Mouse (Mus musculus) lung, postnatal 10 days (tissue): ENCODE measurements around the gene Fam131c.

ENCODE experiments used
- DNase-seq: peaks from one replicate; pipeline ENCODE4 v3.0.0; 2021

The Fam131c gene

DNA sequence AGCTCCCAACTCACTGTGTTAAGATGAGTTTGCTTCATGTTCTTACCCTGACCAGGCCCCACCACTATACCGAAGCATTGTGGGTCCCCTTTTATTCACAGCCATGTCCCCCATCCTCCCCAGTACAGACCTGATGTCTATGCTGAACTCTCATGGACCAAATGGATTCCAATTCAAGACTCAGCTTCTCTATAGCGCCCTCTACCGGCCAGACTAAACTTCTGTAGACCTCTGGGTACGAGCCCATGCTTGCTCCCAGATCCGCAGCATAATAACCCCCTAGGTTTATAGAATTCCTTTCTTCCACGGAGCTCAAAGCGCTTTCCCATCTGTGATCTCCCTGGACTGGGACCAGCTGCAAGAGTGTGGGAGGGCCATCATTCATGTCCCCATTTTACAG is 7.2 kb upstream of the Fam131c start:
- DNase-seq: peak; percentile 66

DNA sequence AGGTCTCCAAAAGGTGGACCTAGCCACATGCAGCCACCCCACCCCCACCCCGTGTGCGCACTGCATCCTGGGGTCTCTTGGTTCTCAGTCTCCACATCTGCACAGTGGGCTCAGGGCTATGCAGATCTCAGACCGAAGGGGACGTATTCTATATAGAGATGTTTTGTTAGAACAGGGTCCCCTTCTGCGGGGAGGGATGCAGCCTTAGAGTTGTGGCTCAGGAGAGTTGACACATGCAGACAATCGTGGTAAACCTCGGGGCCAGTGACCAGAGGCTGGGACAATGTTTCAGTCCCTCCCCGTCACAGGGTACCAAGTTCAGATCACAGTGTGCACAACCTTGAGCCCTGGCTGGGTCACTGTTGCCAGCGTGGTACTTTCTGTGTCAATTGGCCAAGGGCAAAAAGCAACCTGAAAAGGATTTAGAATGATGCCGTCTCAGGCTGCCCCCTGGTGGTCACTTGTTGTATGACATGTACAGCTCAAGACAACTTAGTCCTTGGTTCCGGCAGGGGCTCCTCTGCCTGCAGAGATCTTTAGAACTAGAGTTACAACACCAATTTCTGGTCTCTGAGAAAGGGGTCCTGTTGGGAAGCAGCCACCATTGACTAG is 5.0 kb upstream of the Fam131c start:
- peak; percentile 88 for DNase-seq

DNA sequence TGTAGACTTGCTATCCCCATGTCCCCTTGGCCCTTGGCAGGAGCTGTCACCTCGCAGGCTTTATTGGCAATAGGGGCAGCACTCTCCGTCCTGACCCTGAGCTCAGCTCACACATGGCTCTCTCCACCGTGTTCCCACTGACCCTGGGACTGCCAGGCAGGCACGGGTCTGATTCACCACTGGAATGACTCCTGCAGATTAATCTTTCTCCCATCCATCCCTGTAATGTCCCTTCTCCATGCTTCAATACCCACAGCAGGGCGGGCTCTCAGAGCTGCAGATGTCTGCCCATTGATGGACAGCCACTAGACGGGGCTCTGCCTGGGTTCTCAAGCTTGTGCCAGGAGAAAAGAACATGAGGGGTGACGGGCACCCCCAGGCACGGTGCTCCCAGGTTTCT is 2.9 kb upstream of the Fam131c start:
- DNase-seq: no peak

DNA sequence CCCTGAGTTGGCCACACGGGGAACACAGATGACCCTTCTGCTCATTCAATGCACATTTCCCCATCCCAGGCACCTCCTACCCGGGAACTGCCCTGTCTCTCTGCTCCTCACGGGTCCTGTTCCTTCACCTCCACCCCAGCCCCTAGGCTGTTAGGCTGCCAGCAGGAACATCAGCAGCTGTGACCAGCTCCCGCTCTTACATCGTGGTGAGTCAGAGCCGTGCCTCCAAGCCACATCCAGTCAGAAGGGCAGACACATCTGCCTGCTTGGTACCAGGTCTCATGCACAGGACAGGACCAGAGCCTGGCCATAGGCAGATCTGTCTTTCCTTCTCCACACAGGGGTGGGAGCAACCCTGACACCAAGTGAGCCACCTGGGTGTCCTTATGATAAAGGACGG is 2.1 kb upstream of the Fam131c start:
- no peak for DNase-seq

DNA sequence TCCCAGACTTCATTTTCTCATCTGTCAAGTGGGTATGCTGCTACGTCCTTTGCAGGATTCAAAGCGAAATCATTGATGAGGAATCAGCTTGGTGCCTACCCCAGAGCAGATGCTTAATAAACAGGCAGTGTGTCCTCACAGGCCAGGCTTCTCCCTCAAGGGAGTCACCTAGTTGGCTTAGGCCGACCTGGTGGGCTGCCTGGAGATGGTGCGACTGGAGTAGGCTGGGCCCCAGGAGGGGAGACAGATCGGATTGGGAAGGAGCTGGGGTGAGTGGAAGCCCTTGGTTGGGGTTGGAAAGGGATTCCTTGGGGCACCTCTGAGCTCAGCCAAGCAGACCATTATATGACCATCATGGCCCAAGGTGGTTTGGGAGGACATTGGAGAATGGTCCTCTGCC is 4.4 kb downstream of the Fam131c start:
- DNase-seq: no peak

DNA sequence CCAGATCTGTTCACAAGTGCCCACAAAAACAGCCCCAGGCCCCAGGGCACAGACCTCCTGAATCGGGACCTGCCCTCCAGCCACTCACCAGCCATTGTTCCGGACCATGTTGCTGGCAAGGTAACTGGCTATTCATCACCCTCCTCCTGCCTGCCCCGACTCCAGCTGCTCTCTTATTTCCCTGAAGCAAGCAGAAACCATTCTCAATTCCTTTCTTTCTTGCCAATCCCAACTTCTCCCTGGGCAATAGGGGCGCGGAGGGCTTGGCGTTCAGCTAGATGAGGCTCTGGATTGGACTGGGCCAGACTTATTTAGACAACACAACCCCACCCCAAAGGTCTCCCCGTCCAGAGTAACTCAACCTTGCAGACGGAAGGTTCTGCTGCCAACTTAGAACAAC is 11.7 kb downstream of the Fam131c start:
- no peak for DNase-seq

DNA sequence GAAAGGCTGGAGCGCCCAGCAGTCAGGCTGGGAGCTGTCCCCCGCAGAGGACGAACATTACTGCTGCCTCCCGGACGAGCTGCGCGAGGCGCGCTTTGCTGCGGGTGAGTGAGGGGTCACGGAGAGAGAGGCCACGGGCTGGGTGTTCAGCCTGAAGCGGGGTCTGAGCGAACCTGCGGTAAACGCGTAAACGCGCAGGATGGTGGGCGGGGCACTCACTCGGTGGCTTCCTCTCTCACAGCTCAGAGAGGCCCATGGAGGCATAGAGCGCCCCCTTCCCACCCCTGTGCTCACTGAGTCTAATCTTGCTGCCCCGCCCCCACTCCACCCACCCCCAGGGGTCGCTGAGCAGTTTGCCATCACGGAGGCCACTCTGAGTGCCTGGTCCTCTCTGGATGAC is 14.4 kb downstream of the Fam131c start:
- DNase-seq: peak; percentile 48

DNA sequence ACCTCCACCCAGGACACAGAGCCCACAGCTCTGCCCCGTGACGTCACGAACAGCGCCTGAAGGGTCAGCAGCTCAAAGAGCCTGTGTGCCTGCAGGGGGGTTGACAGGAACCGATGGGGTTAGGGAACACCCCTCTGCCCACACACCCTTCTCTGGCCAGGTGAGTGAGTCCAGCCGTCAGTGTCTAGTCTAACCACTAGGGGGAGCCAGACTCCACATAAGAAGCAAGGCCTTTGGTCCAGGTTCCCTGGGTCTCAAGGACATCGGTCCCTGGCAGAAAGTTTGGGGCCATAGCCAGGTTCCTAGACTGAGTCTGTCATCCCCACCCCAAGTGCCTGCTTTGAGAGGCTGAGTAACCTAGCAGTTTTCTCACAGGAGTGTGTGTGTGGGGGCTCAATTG is 17.3 kb downstream of the Fam131c start:
- peak; percentile 69 for DNase-seq

DNA sequence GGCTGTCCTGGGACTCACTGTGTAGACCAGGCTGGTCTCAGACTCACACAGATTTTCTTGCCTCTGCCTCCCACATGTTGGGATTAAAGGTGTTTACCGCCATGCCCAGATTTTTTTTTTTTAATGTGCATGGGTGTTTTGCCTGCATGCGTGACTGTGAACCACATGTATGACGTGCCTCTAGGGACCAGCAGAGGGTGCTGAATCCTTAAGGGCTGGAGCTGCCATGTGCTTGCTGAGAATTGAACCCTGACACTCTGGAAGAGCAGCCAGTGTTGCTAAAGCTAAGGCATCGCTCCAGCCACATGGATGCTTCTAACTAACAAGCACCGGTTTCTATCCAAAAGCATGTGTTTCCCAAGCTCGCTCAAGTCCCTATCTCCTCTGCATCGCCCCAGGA is 18.1 kb downstream of the Fam131c start:
- DNase-seq: no peak

DNA sequence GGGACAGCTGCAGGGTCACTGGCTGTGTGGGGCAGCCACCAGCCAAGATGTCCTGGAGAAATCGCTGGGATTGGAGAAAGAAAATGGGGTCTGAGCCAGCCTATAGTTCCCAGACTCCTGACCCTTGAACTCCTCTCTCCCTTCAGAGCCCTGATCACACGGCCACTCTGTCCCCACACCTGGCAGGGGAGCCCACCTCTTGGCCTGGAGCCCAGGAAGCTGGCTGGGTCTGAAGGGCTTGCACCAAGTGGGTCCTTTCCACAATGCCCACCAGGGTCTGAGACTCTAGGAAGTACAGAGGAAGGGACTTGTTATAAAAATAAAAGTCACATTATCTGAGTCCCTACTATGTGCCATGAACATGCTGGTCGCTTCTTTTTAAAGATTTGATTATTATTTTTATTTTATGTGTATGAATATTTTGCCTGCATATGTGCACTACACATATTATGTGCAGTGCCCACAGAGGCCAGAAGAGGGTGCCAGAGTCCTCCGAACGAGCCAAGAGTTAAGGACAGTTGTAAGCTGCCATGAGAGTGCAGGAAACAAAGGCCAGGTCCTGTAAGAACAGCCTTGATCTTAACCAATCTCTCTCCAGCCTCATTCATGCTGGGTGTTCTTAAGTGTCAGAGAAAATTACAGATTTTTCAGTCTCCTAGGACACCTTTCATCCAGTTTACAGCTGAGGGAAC is 19.2 kb downstream of the Fam131c start:
- DNase-seq: peak; percentile 84

DNA sequence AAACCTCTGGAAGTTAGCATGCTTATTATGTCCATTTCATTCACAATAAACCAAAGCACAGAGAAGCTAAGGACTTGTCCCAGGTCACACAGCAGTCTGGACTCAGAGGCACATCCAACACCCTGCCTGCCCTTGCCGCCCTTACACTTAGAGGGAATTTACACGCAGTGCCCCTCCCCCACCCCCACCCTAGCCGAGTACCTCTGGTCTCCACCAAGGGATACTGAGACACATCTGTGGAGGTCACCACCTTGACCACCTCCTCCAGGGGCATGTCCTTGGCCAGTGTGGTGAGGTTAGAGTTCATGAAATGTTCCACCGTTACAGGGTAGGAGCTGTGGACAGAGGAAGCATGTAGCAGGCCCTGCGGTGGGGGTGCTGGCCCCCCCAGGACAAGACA is 19.9 kb downstream of the Fam131c start:
- no peak for DNase-seq

DNA sequence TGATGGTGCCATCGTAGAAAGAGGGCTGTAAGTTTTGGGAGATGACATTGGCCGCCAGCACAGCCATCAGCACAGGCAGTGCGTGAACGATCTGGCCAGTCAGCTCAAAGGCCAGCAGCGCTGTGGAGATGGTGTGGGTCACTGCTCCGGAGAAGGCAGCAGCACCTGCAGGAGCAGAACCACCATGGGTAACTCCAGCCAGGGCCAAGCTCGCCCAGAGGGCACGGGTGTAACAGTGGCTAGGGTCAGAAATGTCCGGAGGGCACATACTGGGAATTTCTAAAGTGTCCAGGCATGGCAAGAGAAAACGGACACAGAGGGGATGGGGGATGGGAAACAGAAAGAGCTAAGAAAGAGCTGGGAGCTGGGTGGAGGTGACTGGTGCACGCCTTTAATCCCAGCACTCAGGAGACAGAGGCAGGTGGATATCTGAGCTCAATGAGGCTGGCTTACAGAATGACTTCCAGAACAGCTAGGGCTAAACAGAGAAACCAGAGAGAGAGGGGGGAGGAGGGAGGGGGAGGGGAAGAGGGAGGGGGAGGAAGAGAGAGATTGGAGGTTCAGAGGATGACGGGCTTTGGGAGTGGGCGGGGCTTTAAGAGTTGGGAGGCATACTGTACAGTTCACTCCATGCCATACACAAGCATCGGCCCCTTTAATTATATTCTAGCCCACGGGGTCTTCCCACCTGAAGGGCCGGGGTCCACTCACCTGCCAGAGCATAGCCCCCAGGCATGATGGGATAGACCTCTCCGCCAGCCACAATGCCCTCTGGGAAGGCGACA is 21.5 kb downstream of the Fam131c start:
- DNase-seq: no peak

DNA sequence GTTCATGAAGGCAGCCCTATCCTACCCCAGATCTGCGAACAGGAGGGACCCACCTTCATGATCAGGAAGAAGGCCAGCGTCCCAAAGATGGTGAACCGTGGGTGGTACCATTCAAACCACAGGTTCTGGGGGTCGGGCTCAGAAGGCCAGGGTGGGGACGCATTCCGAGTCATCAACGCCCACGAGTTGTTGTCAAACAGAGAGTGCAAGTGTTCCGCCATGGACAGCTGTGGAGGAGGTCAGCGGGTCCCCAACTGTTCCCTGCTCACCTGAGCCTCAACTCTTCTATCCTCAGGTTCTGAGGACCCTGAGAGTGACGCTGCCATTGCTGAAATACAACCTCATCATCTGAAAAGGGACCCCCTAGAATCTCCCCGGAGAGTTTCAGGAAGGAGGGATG is 23.3 kb downstream of the Fam131c start:
- DNase-seq: no peak

DNA sequence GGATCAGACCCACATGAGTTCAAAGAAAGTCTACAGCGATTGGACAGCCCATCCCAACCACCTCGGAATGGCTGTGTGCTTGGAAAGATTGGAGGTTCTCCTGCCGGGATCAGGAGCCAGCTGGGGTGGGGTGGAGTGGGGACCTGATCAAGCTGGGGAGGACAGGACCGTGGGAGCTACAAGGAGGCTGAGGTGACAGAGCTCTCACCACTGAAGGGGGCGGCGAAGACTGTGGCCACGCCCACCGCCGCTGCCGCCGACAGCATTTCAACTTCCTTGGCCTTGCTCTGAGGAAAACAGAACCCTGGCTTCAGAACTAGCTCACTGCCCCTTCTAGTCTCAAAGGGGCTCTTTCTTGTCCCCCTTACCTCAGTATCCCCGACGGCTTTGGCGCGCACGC is 26.7 kb downstream of the Fam131c start:
- peak; percentile 35 for DNase-seq

DNA sequence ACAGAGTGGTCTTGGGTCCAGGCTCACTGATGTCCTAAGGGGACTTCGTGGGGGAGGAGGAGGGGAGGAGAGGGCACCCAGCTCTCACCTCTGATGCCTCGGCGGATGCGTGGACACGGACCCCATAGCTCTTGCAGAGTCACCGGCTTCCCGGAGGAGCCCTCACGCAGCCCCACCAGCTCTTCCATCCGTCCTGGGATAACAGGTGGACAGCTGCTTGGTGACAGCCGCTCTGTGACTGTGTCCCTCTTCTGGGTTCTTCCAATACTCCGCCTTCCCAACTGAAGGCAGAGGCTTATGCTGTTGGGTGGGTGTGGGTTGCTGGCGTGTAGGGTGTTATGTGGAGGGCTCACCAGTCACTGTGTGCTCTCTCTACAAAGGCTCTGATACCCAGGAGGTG is 29.8 kb downstream of the Fam131c start:
- DNase-seq: no peak

DNA sequence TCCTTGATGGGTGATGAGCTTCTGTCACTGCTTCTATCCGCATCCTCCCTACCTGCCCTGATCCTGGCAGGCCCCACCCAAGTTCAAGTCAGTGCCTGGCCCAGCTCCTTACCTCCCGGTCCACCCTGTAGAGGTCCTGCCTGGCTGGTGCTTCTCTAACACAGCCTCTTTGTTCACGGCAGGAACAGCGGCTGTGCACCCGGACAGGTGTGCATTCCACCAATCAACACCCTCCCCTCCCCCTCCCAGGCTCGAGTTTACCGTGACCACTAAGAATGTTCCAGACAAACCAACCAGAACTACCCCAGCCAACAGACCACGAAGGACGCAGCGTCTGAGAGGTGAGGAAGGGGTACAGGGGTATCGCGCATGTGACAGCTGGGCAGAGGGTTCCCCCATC is 30.5 kb downstream of the Fam131c start, which contains the start of gene Clcnka:
Gene Clcnka, minus strand, starts transcription at position 180 of the 400 bp plus-strand sequence.
- no peak for DNase-seq

DNA sequence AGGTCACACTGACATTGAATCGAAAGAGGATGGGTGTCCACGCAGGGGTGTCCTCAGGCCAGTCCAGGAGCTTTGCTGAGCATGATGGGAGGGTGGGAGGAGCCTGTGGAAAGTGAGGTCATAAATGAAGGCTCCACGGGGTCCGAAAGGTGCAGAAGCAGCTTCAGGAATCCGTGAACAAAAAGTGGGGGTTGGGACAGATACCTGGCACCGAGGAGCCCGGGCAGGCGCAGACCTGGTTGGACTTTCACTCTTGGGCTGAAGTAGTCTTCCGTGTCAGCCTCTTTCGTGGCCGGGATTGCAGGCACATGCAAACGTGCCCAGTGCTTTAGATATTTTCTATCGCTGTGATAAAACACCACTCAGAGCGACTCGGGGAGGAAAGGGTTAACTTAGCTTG is 32.2 kb downstream of the Fam131c start:
- no peak for DNase-seq

DNA sequence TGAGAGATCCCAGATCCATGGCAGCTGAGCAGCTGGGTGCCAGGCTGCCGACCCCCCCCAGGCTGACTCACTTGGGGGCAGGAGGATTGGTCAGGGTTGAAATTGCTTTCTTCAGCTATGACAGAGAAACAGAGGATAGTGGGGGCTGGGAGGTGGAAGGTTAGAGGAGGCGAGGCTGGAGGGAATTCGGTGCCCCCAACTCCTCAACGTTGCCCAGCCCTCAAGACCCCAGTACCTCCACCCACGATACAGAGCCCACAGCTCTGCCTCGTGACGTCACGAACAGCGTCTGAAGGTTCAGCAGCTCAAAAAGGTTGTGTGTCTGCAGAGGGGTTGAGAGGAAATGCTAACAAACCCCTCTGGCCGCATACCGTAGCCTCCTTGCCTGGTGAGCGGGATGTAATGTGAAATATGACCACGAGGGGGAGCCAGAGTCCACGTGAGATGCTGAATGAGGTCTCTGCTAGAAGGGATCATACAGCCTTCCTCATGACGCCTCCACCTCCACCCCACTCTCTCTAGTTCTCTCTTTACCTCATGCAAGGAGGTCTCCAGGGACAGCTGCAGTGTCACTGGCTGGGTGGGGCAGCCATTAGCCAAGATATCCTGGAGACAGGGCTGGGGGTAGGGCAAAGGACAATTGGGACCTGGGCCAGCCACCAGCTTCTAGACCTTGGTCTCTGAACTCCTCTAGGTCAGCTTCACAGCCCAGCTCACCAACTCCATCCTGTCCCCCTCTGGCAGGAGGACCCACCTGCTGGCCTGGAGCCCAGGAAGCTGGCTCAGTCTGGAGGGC is 36.7 kb downstream of the Fam131c start:
- peak; percentile 92 for DNase-seq

DNA sequence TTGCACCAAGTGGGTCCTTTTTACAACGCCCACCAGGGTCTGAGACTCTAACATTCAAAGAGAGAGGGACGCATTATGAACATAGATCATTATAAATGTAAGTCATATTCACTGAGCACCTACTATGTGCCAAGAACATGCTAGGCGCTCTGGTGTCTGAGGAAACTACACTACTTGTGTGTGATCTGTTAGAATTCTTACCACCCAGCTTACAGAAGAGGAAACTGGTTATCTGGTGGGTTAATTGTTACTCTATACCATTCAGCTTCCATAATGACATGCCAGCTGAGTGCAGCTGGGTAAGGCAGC is 37.2 kb downstream of the Fam131c start:
- DNase-seq: no peak

DNA sequence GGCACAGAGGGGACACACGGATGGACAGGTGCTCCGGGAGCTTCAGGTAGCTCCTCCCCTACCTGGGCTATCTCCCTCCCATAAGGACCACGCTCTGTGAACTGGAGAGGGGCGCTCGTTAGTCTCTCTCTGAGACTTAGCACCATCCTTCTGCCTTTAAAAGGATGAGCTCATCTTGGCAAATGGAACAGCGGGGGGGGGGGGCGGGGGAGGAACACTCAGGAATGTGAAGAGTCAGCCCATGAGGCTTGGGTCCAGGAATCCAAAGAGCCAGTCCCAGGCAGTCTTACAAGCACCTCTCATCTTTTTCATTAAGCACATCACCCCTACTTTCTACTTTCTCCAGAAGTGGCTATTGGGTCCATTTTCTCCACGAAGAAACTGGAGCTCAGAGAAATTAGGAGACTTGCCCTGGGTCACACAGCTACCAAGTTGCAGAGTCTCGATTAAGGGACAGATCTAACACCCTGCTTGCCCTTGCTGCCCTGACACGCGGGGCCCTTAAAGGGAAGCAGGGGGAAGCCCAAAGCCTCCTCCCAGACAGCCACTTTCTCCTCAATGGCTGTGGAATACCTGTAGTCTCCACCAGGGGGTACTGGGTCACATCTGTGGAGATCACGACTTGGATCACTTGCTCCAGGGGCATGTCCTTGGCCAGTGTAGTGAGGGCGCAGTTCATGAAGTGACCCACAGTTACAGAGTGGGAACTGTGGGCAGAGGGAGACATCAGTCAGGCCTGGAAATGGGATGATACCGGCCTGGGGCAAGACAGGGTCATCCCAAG is 38.7 kb downstream of the Fam131c start:
- peak; percentile 82 for DNase-seq

DNA sequence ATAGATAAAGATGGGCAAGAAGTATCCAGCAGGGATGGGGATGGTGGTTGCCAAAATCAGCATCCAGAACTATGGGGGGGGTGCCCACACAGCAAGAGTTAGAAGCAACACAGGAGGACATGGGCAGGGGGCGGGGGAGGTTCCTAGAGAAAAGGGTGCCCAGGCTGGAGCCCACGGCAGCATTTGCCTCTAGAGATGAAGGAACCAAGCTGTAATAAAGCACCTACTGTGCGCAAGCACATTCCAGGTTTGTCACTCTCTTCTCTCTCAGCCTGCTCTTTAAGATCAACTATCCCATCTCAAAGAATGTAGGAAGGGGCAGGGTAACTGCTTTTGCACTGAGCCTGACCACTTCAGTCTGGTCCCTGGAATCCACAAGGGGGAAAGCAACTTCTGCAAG is 40.6 kb downstream of the Fam131c start:
- no peak for DNase-seq

DNA sequence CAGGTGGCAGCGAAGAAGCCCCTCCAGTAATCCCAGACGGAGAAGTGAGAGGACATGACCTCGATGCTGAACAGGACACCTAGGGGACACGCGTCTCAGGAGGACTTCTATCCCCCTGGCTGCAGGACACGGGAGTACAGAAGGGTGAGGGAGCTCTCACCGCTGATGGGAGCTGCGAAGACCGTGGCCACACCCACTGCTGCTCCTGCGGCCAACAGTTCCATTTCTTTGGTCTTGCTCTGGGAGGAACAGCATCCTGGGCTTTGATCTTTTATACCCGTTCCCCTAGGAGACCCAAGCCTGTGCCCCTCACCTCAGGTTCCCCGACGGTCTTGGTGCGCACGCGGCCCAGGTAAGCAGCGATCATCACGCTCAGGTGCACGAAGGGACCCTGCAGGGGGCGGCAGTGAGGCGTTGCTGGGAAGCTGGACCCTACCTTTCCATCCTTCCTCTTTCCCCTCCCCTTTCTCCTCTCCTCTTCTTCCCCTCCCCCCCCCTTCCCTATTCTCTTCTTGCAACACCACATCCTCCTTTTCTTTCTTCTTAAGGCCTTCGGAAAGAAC is 43.5 kb downstream of the Fam131c start:
- no peak for DNase-seq
